Mouse (Mus musculus) liver, adult (tissue): Measurements from ENCODE around the gene Ccdc155.

Experiments used
- GATA4 ChIP-seq: IDR thresholded peaks from 2 replicates; pipeline ENCODE4 v1.6.1; 2014; ENCODE audit warnings: mild to moderate bottlenecking, low read length; ENCODE audit not compliant: insufficient replicate concordance

Gene Ccdc155

GRCm38 (mm10) chr7:45208260-45208659, 3.6 kb upstream of the Ccdc155 start:
- no peak for TF ChIP-seq GATA4

DNA sequence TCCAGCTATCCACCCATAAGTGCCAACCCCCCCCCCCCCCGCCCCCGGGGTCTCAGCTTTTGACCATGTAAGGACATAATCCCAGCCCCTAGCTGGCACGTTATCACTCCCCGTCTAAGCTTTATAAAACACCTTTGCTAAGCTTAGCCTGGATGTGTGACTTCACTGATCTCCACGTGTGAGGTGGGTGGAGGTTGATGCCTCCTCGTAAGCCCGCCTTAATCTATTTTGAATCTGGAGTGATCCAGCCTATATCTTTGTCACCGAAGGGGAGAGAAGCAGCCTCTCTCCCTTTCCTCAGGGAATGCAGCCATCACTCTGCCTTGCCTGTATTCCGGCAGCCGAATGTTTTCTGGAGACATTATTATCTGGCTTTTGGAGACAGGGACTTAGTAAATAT, 2.0 kb downstream of the Ccdc155 start:
- TF ChIP-seq GATA4, result no peak

DNA sequence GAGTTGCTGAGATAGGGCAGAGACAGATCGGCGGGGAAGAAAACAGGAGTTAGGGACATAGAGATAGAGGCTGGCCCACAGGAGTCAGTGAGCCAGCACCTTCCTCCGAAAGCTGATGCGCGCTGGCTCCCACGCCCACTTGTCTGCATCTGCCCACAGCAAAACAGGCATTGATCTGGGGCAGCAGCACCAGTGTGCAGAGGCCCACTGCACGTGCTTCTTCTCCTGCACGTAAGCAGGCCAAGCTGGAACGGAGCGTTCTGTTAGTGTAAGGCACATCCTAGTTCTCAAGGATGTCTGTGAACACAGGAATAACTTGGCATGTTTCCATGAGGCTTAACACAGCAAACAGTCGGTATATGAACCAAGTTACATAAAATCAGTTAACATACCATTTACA, 5.7 kb downstream of the Ccdc155 start:
- TF ChIP-seq GATA4, result no peak

GRCm38 (mm10) chr7:45198435-45198834, 6.3 kb downstream of the Ccdc155 start:
- no peak for TF ChIP-seq GATA4

GRCm38 (mm10) chr7:45196994-45197393, 7.7 kb downstream of the Ccdc155 start:
- TF ChIP-seq GATA4, result no peak

DNA sequence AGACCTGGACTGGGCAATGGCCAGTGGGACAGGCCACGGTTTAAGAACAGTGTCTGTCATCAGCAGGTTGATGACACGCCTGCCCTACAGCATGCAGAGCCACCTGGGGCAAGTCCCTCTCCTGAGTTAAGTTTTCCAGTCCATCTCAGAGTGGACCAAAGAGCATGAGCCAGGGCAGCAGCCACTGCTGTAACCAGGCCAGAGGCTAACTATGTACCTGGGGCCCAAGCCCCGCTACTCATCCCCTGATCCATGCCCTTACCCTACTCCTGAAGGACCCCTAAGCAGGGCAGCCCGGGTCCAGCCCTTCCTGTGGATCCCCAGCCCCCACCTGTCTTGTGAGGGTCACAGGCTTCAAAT, 8.5 kb downstream of the Ccdc155 start:
- no peak for TF ChIP-seq GATA4

DNA sequence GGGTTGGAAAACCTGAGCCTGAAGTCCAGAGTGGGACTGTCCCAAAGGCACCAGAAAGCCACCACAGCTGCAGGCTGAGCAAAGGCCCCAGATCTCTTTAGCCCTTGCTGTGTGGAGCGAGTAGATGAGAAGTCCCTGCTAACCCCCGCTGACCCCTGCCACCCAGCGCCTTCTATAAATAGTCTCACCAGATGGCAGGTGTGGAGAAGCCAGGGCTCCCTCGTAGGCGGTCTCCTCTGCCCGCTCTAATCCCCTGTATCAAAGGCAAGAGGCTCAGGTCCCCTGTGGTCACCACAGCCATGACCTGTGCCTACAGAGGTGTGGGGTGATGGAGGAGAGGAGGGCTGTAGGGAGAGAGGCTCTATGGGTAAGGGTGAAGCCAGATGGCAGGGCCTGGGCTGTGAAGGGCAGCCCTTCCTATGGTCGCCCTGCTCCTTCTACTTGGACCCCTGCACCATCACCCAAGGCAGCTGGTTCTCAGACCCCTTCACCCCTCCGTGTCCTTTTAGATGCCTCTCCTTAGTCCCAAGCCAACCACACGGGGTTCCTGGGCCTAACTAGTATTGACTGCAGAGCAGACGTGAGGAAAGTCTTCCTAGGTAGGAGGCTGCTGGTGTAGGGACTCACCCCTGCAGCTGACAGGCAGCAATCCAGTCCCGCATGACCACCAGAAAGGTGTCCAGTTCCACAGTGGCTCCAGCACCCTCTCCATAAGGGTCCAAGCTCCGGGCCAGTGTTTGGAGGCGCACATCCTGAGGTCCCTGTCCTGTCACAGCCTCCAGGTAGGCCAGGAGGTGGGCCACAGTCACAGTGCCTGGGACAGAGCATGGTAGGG, 9.1 kb downstream of the Ccdc155 start:
- no peak for TF ChIP-seq GATA4

- no peak for TF ChIP-seq GATA4
These were observed 10.6 kb downstream of the Ccdc155 start for GRCm38 (mm10) chr7:45193871-45194785.

DNA sequence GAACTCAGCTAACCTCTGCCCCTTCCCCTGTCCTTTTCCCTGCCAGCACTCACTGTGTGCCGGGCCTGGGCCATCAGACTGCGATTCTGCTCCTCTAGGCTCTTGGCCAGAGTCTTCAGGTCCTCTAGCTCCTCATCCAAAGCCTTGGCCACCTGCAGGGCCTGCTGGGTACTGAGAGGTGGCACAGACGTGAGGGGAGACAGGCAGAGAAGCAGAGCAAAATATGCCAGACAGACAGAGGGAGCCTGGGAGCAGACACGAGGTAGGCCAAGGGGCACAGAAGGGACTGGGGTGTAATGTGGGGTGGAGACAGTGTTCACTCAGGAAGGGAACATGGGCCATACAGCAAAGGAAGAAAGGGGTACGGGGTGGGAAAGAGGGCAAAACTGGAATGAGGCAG, 11.3 kb downstream of the Ccdc155 start:
- no peak for TF ChIP-seq GATA4

GRCm38 (mm10) chr7:45192585-45193310, 11.9 kb downstream of the Ccdc155 start:
- TF ChIP-seq GATA4, result no peak

- no peak for TF ChIP-seq GATA4
These were observed 12.8 kb downstream of the Ccdc155 start for GRCm38 (mm10) chr7:45191803-45192363.

GRCm38 (mm10) chr7:45191161-45191560, 13.5 kb downstream of the Ccdc155 start:
- no peak for TF ChIP-seq GATA4

DNA sequence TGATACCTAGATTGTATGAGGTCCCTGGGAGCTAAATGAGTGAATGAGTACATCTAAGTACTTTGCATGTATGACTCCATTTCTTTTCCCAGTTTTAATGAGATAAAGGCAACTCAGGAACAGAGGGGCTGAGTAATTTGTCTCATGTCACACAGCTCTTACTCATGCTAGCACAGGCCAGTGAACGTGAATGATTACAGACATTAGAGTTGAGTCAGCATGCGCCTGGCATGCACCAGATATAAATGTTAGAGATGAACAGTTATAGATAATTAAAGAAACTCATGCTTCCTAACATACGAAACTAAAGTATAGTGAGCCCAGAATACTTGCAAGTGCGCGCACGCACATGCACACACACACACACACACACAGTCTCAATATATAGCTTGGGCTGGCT, 14.5 kb downstream of the Ccdc155 start:
- no peak for TF ChIP-seq GATA4

GRCm38 (mm10) chr7:45189600-45189999, 15.1 kb downstream of the Ccdc155 start:
- no peak for TF ChIP-seq GATA4

- no peak for TF ChIP-seq GATA4
These were observed 18.8 kb downstream of the Ccdc155 start for GRCm38 (mm10) chr7:45185921-45186320.
